Mouse (Mus musculus) heart, embryonic 12.5 days (tissue): Measurements from ENCODE around the gene Hcls1. TPM values are rescaled to one million over a fixed set of nuclear protein-coding genes. Genes with fewer than 3 reads are reported as not detected.

ENCODE experiments used
- ATAC-seq: fragments of 200-750 bp; cut with Nextera tagmentation; 2 replicates; pipeline ENCODE4 v1.8.0; 2017; ENCODE audit warnings: moderate TSS enrichment, moderate library complexity; ENCODE audit not compliant: insufficient number of reproducible peaks, low FRiP score
- H3K27ac ChIP-seq: fragments of 300-500 bp; sonication (generic); 2 replicates; pipeline ENCODE4 v1.5.1; 2016; ENCODE audit warnings: mild to moderate bottlenecking, moderate library complexity; ENCODE audit not compliant: poor library complexity, severe bottlenecking
- H3K27me3 ChIP-seq: fragments of 300-500 bp; sonication (generic); replicated peaks from 2 replicates; pipeline ENCODE4 v1.6.1; 2016; ENCODE audit warnings: mild to moderate bottlenecking, moderate library complexity
- H3K36me3 ChIP-seq: fragments of 300-500 bp; sonication (generic); 2 replicates; pipeline ENCODE4 v1.6.1; 2016; ENCODE audit warnings: mild to moderate bottlenecking, moderate library complexity
- H3K4me1 ChIP-seq: fragments of 300-500 bp; sonication (generic); replicated peaks from 2 replicates; pipeline ENCODE4 v1.6.1; 2016; ENCODE audit warnings: mild to moderate bottlenecking
- H3K4me2 ChIP-seq: fragments of 300-500 bp; sonication (generic); 2 replicates; pipeline ENCODE4 v1.6.1; 2016; ENCODE audit warnings: mild to moderate bottlenecking, moderate library complexity
- H3K4me3 ChIP-seq: fragments of 300-500 bp; sonication (generic); 2 replicates; pipeline ENCODE4 v1.5.1; 2016; ENCODE audit warnings: mild to moderate bottlenecking
- H3K9ac ChIP-seq: fragments of 300-500 bp; sonication (generic); 2 replicates; pipeline ENCODE4 v1.6.1; 2016; ENCODE audit warnings: mild to moderate bottlenecking, moderate library complexity
- H3K9me3 ChIP-seq: fragments of 300-500 bp; sonication (generic); replicated peaks from 2 replicates; pipeline ENCODE4 v1.6.1; 2016; ENCODE audit warnings: mild to moderate bottlenecking, moderate library complexity
- WGBS: fragments of 180-500 bp; shearing (Covaris S2); methylation state at CpG from one replicate; pipeline ENCODE4 v1.1.7; 2016; 5-methylcytosine and 5-hydroxymethylcytosine counted together
- polyA plus RNA-seq: library from polyadenylated mRNA; unstranded; fragments of >200 nt; fragmentation: Nextera tagmentation; extraction: Ambion mirVana; gene quantifications from 2 replicates; pipeline ENCODE4 v1.2.1, GENCODE M21; 2016

Hcls1 gene
- polyA plus RNA-seq, 1 experiment from 2014 or later, result 4.1 TPM

- no peak overlapping the region for H3K9ac ChIP-seq
- 60% methylated on average over 11 of the region's 11 CpGs for WGBS
- no peaks in the 10 kb centered on the region for H3K27me3 ChIP-seq
- H3K9me3 ChIP-seq, result no peaks in the 10 kb centered on the region
- no peak for ATAC-seq
- H3K4me1 ChIP-seq, result peaks cover 12% of the 10 kb centered on the region; the same call in 1 of the 2 replicates
- H3K27ac ChIP-seq, result no peak overlapping the region
- H3K4me2 ChIP-seq, result no peak overlapping the region
- H3K4me3 ChIP-seq, result no peak overlapping the region
- H3K36me3 ChIP-seq, result peaks cover 77% of the 10 kb centered on the region
Measured at GRCm38 (mm10) chr16:36930231-36931136, 4.3 kb upstream of the Hcls1 start.

DNA sequence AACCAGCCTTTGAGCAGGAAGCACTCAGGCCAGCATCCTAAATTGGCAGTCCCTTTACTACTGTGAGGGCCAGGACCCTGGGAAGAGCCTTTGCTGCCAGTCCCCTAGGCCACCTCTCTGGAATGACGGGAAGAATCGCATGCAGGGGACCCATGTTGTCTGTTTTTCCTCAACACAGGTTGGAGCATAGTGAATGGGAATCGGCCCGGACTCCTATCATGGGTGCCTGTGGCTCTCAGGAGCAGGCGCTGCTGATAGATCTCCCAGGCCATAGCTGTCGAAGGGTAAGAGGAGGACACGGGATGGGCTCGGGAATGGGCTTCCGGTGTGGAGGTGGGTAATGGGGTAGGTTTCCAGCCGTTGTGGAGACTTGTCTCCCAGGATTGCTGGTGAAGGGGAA is 3.4 kb upstream of the Hcls1 start:
- Histone ChIP-seq H3K4me2 (no peak overlapping the region), H3K9me3 (no peaks in the 10 kb centered on the region), H3K9ac (no peak overlapping the region), H3K4me3 (no peak overlapping the region), H3K27ac (no peak overlapping the region), H3K27me3 (no peaks in the 10 kb centered on the region), H3K4me1 (peaks cover 12% of the 10 kb centered on the region; the same call in 1 of the 2 replicates), H3K36me3 (peaks cover 68% of the 10 kb centered on the region)
- no peak for ATAC-seq
- WGBS, result 78% methylated on average over 10 of the region's 10 CpGs

DNA sequence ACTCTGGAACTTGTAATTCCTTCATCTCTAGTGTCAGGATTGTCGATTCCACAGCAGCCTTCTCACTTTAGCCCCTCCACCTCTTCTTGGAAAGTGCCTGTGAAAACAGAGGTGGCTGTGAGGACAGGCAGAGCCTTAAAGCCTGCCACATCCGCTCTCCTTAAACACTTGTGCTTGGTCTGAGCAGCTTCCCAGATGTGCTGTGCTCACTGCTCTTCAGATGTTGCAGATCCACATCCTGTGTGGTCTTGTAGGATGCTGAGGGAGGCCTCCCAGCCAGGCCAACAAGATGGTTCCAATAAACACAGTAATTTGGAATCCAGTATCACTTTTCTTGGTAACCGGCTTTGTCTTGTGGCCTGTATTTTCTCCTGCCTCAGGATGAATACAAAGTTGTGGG is 2.8 kb upstream of the Hcls1 start:
- H3K4me1 ChIP-seq, result peaks cover 12% of the 10 kb centered on the region; the same call in 1 of the 2 replicates
- 82% methylated on average over 3 of the region's 3 CpGs for WGBS
- no peak for ATAC-seq
- no peaks in the 10 kb centered on the region for H3K27me3 ChIP-seq
- H3K9me3 ChIP-seq, result no peaks in the 10 kb centered on the region
- H3K36me3 ChIP-seq, result peaks cover 62% of the 10 kb centered on the region
- H3K4me2 ChIP-seq, result no peak overlapping the region
- no peak overlapping the region for H3K9ac ChIP-seq
- no peak overlapping the region for H3K4me3 ChIP-seq
- no peak overlapping the region for H3K27ac ChIP-seq

DNA sequence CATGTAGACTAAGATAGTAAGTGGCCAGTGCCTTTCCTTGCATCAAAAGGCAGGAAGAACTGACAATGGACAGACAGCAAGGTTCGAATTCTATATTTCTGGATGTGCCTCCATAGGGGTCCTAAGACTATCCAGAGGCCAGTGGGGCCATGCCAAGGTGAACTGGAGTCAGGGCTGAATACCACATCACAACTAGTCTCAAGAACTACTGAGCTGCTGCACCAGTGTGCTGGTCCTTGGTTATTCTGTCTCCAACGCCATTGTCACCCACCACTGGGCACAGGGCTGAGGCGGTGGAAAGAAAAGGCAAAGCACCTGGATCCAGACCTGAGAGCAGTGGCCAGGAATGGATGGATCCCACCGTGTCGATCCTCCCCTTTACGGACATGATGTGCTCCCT is 2.2 kb upstream of the Hcls1 start:
- Histone ChIP-seq H3K27me3 (no peaks in the 10 kb centered on the region), H3K4me2 (no peak overlapping the region), H3K36me3 (peaks cover 56% of the 10 kb centered on the region), H3K4me1 (peaks cover 12% of the 10 kb centered on the region; the same call in 1 of the 2 replicates), H3K9me3 (no peaks in the 10 kb centered on the region), H3K4me3 (no peak overlapping the region), H3K27ac (no peak overlapping the region), H3K9ac (no peak overlapping the region)
- no peak for ATAC-seq
- 88% methylated on average over 6 of the region's 6 CpGs for WGBS

DNA sequence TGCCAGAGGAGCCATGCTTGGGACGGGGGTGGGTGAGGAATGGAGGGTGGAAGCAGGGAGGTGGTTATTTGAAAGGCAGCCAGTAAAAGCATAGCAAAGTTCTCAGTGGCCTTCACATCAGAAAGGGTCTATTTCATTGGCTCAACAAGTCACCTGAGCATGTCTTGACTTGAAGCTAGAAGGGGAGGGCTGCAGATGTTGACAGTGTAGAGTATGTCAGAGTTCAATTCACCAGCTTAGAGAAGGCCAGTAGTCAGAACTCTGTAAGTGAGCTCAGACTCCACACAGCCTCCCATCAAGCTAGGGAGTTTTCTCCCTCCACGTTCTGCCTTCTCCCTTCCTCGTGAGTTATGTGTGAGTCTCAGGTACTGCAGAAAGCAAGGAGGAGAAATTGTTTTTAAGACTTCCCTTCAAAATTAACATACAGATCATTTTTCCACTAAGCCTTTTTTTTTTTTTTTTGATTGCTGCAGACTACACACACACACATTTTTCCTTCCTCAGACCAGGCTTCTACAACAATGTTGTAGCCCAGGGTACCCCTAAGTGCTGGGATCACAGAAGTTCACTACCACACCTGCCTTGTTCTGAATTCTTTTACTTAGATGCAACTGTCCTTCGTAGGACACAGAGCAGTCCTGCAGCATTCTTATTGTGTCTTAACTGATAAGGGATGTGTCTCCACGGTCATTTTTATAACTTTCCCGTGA is 497 bp upstream of the Hcls1 start:
- ATAC-seq, result peak; percentile 58; the same call in 1 of the 2 replicates
- H3K36me3 ChIP-seq, result peaks cover 40% of the 10 kb centered on the region
- 0 out of 2 replicates have a peak overlapping the region, but pooled peaks have one; percentile 0 for H3K4me2 ChIP-seq
- no peaks in the 10 kb centered on the region for H3K27me3 ChIP-seq
- peaks cover 12% of the 10 kb centered on the region; the same call in 1 of the 2 replicates for H3K4me1 ChIP-seq
- 36% methylated on average over 6 of the region's 6 CpGs for WGBS
- H3K27ac ChIP-seq, result peak overlapping the region; percentile 36; the same call in 1 of the 2 replicates
- no peaks in the 10 kb centered on the region for H3K9me3 ChIP-seq
- no peak overlapping the region for H3K4me3 ChIP-seq
- H3K9ac ChIP-seq, result no peak overlapping the region

GRCm38 (mm10) chr16:36935814-36936213 is 1.0 kb downstream of the Hcls1 start:
- H3K9me3 ChIP-seq, result no peaks in the 10 kb centered on the region
- H3K36me3 ChIP-seq, result peaks cover 25% of the 10 kb centered on the region
- no peak overlapping the region for H3K4me3 ChIP-seq
- no peak overlapping the region for H3K4me2 ChIP-seq
- no peak overlapping the region for H3K27ac ChIP-seq
- WGBS, result 77% methylated on average over 3 of the region's 3 CpGs
- no peaks in the 10 kb centered on the region for H3K27me3 ChIP-seq
- H3K4me1 ChIP-seq, result peaks cover 12% of the 10 kb centered on the region; the same call in 1 of the 2 replicates
- no peak overlapping the region for H3K9ac ChIP-seq
- ATAC-seq, result no peak

DNA sequence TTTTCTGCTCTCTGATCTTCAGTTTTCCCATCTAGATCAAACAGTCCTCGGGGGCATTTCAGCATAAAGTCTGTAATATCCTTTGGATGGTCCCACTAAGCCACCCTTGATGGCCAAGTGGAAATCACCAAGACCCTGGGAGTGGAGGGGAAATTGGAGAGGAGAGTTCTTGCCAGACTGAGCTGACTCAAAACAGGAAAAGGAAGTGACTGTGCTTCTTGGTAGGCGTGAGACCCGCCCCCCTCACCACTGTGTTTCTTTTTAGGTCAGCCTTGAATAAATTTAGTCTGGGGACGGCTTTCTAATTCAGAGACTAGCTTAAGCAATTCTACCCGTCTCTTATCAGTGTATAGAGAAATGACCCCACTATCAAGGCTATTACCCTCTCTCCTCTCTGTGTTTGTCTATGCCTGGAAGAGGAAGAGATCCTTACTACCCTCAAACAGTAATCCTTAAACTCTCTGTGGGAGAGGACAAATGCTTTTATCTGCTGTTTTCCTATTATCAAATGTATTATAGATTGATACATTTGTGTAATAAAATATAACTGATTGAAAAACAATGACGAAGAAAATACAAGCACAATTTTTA is 6.4 kb downstream of the Hcls1 start:
- Histone ChIP-seq H3K27ac (no peak overlapping the region), H3K9ac (no peak overlapping the region), H3K4me3 (no peak overlapping the region), H3K9me3 (no peaks in the 10 kb centered on the region), H3K4me2 (no peak overlapping the region), H3K4me1 (0 out of 2 replicates have a peak, but pooled peaks cover 3% of the 10 kb centered on the region), H3K36me3 (no peaks in the 10 kb centered on the region), H3K27me3 (no peaks in the 10 kb centered on the region)
- ATAC-seq, result 0 out of 2 replicates have a peak, but pooled peaks have one; percentile 33
- 57% methylated on average over 6 of the region's 6 CpGs for WGBS

DNA sequence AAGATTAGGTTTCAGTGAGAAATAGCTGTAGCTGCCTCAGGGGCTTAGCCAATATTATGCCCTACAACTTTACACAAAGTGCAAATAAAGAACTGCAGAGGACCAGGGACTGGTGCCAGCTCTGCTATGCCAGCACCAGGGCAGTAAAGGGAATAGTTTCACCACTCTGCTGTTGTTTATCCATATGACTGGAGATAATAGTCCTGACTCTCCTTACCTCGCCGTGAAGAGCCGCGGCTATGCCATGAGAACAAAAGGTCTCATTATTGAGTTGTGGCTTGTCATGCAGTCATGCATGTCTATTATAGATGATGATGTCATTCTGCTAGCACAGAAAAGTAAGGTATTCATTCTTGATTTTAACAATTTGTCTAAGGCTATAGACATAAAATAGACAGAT is 7.1 kb downstream of the Hcls1 start:
- Histone ChIP-seq H3K9me3 (no peaks in the 10 kb centered on the region), H3K27ac (no peak overlapping the region), H3K4me1 (0 out of 2 replicates have a peak, but pooled peaks cover 3% of the 10 kb centered on the region), H3K4me3 (no peak overlapping the region), H3K9ac (no peak overlapping the region), H3K27me3 (no peaks in the 10 kb centered on the region), H3K4me2 (no peak overlapping the region), H3K36me3 (no peaks in the 10 kb centered on the region)
- WGBS, result 80% methylated on average over 4 of the region's 4 CpGs
- ATAC-seq, result no peak

- Histone ChIP-seq H3K4me1 (0 out of 2 replicates have a peak, but pooled peaks cover 3% of the 10 kb centered on the region), H3K36me3 (no peaks in the 10 kb centered on the region), H3K9me3 (no peaks in the 10 kb centered on the region), H3K4me2 (no peak overlapping the region), H3K9ac (no peak overlapping the region), H3K4me3 (no peak overlapping the region), H3K27ac (no peak overlapping the region), H3K27me3 (no peaks in the 10 kb centered on the region)
- WGBS, result 88% methylated on average over 3 of the region's 3 CpGs
- no peak for ATAC-seq
Measured at GRCm38 (mm10) chr16:36943591-36943990, 8.8 kb downstream of the Hcls1 start.

DNA sequence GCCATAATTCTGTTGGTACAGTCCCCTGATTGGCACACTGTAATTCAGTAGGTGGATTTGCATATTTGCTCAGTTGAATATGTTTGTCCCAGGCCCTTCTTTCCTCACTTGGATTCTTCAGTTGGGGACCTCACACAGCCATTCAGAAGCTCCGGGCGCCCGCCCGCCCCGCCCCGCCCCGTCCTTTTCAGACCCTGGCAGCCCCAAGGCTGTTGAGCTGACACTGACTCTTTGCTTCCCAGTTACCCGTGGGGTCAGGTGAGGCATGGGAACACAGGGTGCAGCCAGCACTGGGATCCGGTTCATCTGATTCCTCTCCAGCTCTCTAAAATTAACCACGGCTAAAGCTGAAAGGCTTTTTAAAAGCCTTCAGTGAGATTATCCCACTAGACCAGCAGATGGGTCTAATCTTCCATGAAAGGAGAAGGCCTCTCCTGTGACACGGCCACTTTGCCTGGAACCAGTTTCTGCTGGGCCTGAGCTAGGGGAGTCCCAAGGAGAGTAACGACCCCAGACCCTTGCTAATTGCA is 10.2 kb downstream of the Hcls1 start:
- no peaks in the 10 kb centered on the region for H3K27me3 ChIP-seq
- no peak overlapping the region for H3K9ac ChIP-seq
- H3K4me3 ChIP-seq, result no peak overlapping the region
- H3K27ac ChIP-seq, result no peak overlapping the region
- H3K4me1 ChIP-seq, result 0 out of 2 replicates have a peak, but pooled peaks cover 3% of the 10 kb centered on the region
- no peak overlapping the region for H3K4me2 ChIP-seq
- no peaks in the 10 kb centered on the region for H3K9me3 ChIP-seq
- WGBS, result 67% methylated on average over 12 of the region's 12 CpGs
- ATAC-seq, result no peak
- H3K36me3 ChIP-seq, result no peaks in the 10 kb centered on the region
